In the genomic region with DNA sequence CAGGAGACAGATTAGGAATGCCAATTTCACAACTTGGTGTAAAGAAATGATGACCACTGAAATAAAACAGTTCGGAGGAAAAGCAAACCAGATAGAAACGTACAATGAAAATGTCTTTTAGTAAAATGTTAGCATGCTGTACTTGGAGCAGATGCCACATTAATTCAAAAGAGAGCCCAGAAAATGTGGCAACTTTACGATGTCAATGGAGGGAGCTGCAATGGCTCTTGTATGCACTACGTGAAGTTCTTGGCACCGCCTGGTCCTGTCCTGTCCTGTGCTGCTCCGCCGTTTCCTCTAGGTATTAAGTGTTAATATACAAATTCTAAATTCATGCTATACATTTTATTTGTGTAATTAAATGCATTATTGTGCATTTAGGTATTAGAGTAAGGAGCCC, we compare ENCODE assay signal across 31 mouse cellular contexts.
A peak's percentile ranks its signal among the peaks of the same experiment; 100 is the strongest.
DNase-seq lines count a peak whose midpoint lies in the region; ATAC-seq lines count a peak whose summit lies in the region.
"Had no signal": no experiment of that assay in that cellular context is flagged by ENCODE, and none has a peak within 500 bp of the region (broad histone marks: within the 10 kb centered on the region; RNA-seq: fewer than 3 reads in every experiment).

No protein-coding gene starts in this region.

- no peak for ATAC-seq in forebrain, embryonic 13.5 days
- ATAC-seq in hindbrain, embryonic 16.5 days: no peak
- ATAC-seq in hindbrain, embryonic 13.5 days (ENCODE audit: low FRiP score): no peak
- no peak for ATAC-seq in midbrain, embryonic 14.5 days (ENCODE audit: low FRiP score, low TSS enrichment)
- ATAC-seq in forebrain, embryonic 16.5 days: peak; percentile 65
- no peak for ATAC-seq in liver, embryonic 12.5 days
- ATAC-seq: intestine, embryonic 15.5 days; lung, postnatal 0 days; Patski had no signal

- peaks cover 31% of the 10 kb centered on the region for H3K4me1 ChIP-seq in forebrain, embryonic 13.5 days
- peaks cover 20% of the 10 kb centered on the region; the same call in 1 of the 2 replicates for H3K4me1 ChIP-seq in forebrain, embryonic 10.5 days
- H3K4me1 ChIP-seq in hindbrain, embryonic 16.5 days (ENCODE audit: control insufficient read depth, insufficient read depth, low read depth, low read length): peaks cover 7% of the 10 kb centered on the region
- H3K4me1 ChIP-seq in hindbrain, embryonic 13.5 days (replicated peaks): peaks cover 24% of the 10 kb centered on the region
- no peaks in the 10 kb centered on the region for H3K4me1 ChIP-seq in midbrain, embryonic 14.5 days (ENCODE audit: control insufficient read depth, insufficient read depth, low read length)
- peaks cover 25% of the 10 kb centered on the region for H3K4me1 ChIP-seq in midbrain, embryonic 10.5 days
- peaks cover 21% of the 10 kb centered on the region for H3K4me1 ChIP-seq in forebrain, embryonic 16.5 days (replicated peaks; ENCODE audit: control insufficient read depth, insufficient read depth, low read length)
- 0 out of 2 replicates have a peak, but pooled peaks cover 16% of the 10 kb centered on the region for H3K4me1 ChIP-seq in liver, embryonic 12.5 days

- H3K9me3 ChIP-seq in forebrain, embryonic 13.5 days (replicated peaks): no peaks in the 10 kb centered on the region
- no peaks in the 10 kb centered on the region for H3K9me3 ChIP-seq in forebrain, embryonic 10.5 days
- no peaks in the 10 kb centered on the region for H3K9me3 ChIP-seq in hindbrain, embryonic 16.5 days (ENCODE audit: control insufficient read depth, low read length)
- no peaks in the 10 kb centered on the region for H3K9me3 ChIP-seq in hindbrain, embryonic 13.5 days
- H3K9me3 ChIP-seq in midbrain, embryonic 14.5 days (ENCODE audit: control insufficient read depth, low read length): no peaks in the 10 kb centered on the region
- no peaks in the 10 kb centered on the region for H3K9me3 ChIP-seq in midbrain, embryonic 10.5 days (replicated peaks)
- no peaks in the 10 kb centered on the region for H3K9me3 ChIP-seq in forebrain, embryonic 16.5 days (ENCODE audit: control insufficient read depth, low read length)
- H3K9me3 ChIP-seq in liver, embryonic 12.5 days (replicated peaks): no peaks in the 10 kb centered on the region
- H3K9me3 ChIP-seq: embryonic facial prominence, embryonic 12.5 days; G1E; heart, embryonic 10.5 days; heart, embryonic 15.5 days; intestine, embryonic 15.5 days; liver, embryonic 13.5 days; megakaryocyte, embryonic 14.5 days had no signal

- H3K27me3 ChIP-seq in forebrain, embryonic 13.5 days: no peaks in the 10 kb centered on the region
- no peaks in the 10 kb centered on the region for H3K27me3 ChIP-seq in forebrain, embryonic 10.5 days (ENCODE audit: poor library complexity, severe bottlenecking)
- no peaks in the 10 kb centered on the region for H3K27me3 ChIP-seq in hindbrain, embryonic 16.5 days (replicated peaks; ENCODE audit: control insufficient read depth, insufficient read depth, low read length)
- no peaks in the 10 kb centered on the region for H3K27me3 ChIP-seq in hindbrain, embryonic 13.5 days
- no peaks in the 10 kb centered on the region for H3K27me3 ChIP-seq in midbrain, embryonic 14.5 days (ENCODE audit: control insufficient read depth, insufficient read depth, low read length)
- no peaks in the 10 kb centered on the region for H3K27me3 ChIP-seq in midbrain, embryonic 10.5 days (ENCODE audit: low read depth, poor library complexity, severe bottlenecking)
- H3K27me3 ChIP-seq in forebrain, embryonic 16.5 days (replicated peaks; ENCODE audit: control insufficient read depth, insufficient read depth, low read length): no peaks in the 10 kb centered on the region
- no peaks in the 10 kb centered on the region for H3K27me3 ChIP-seq in liver, embryonic 12.5 days (replicated peaks)
- H3K27me3 ChIP-seq: embryonic facial prominence, embryonic 12.5 days; heart, embryonic 15.5 days; intestine, embryonic 15.5 days; liver, embryonic 13.5 days; megakaryocyte, embryonic 14.5 days; Patski had no signal

- H3K4me3 ChIP-seq in forebrain, embryonic 13.5 days: no peak overlapping the region
- no peak overlapping the region for H3K4me3 ChIP-seq in forebrain, embryonic 10.5 days
- H3K4me3 ChIP-seq in hindbrain, embryonic 16.5 days (ENCODE audit: low read length): no peak overlapping the region
- no peak overlapping the region for H3K4me3 ChIP-seq in hindbrain, embryonic 13.5 days
- no peak overlapping the region for H3K4me3 ChIP-seq in midbrain, embryonic 14.5 days (replicated peaks; ENCODE audit: low read depth, low read length)
- no peak overlapping the region for H3K4me3 ChIP-seq in midbrain, embryonic 10.5 days
- H3K4me3 ChIP-seq in forebrain, embryonic 16.5 days (replicated peaks; ENCODE audit: low read length): no peak overlapping the region
- no peak overlapping the region for H3K4me3 ChIP-seq in liver, embryonic 12.5 days
- H3K4me3 ChIP-seq: embryonic facial prominence, embryonic 12.5 days; heart, embryonic 10.5 days; heart, embryonic 15.5 days; intestine, embryonic 15.5 days; liver, embryonic 13.5 days; megakaryocyte, embryonic 14.5 days had no signal

- H3K36me3 ChIP-seq in forebrain, embryonic 13.5 days (ENCODE audit: poor library complexity, severe bottlenecking): no peaks in the 10 kb centered on the region
- no peaks in the 10 kb centered on the region for H3K36me3 ChIP-seq in forebrain, embryonic 10.5 days (replicated peaks)
- H3K36me3 ChIP-seq in hindbrain, embryonic 16.5 days (ENCODE audit: control insufficient read depth, insufficient read depth, low read length): no peaks in the 10 kb centered on the region
- no peaks in the 10 kb centered on the region for H3K36me3 ChIP-seq in hindbrain, embryonic 13.5 days
- no peaks in the 10 kb centered on the region for H3K36me3 ChIP-seq in midbrain, embryonic 14.5 days (ENCODE audit: control insufficient read depth, insufficient read depth, low read length)
- no peaks in the 10 kb centered on the region for H3K36me3 ChIP-seq in midbrain, embryonic 10.5 days
- no peaks in the 10 kb centered on the region for H3K36me3 ChIP-seq in forebrain, embryonic 16.5 days (ENCODE audit: control insufficient read depth, insufficient read depth)
- H3K36me3 ChIP-seq in liver, embryonic 12.5 days: no peaks in the 10 kb centered on the region
- H3K36me3 ChIP-seq: embryonic facial prominence, embryonic 12.5 days; heart, embryonic 10.5 days; heart, embryonic 15.5 days; intestine, embryonic 15.5 days; liver, embryonic 13.5 days had no signal

- H3K4me2 ChIP-seq in forebrain, embryonic 13.5 days: no peak overlapping the region; the same call in 1 of the 2 replicates
- H3K4me2 ChIP-seq in hindbrain, embryonic 16.5 days (ENCODE audit: low read length): 0 out of 2 replicates have a peak overlapping the region, but pooled peaks have one; percentile 16
- H3K4me2 ChIP-seq in hindbrain, embryonic 13.5 days: no peak overlapping the region
- H3K4me2 ChIP-seq in midbrain, embryonic 14.5 days (ENCODE audit: low read length): no peak overlapping the region
- H3K4me2 ChIP-seq in forebrain, embryonic 16.5 days (ENCODE audit: low read length): peak overlapping the region; percentile 45
- H3K4me2 ChIP-seq in liver, embryonic 12.5 days: no peak overlapping the region
- H3K4me2 ChIP-seq: embryonic facial prominence, embryonic 12.5 days; heart, embryonic 15.5 days; intestine, embryonic 15.5 days; liver, embryonic 13.5 days had no signal

- no peak for DNase-seq in forebrain, embryonic 10.5 days (ENCODE audit: extremely low spot score, low spot score)
- peak; percentile 14 for DNase-seq in midbrain, embryonic 14.5 days
- no peak for DNase-seq in midbrain, embryonic 10.5 days (ENCODE audit: low spot score)
- DNase-seq: adrenal gland, postnatal 10 days; cerebellum, adult 11-12 months; cerebellum, adult 9-11 months; embryo, embryonic 11 days; gastrocnemius, postnatal 25 days; kidney, adult 2 months; kidney, postnatal 4 days; left cerebral cortex, postnatal 4 days; liver, embryonic 13.5 days; lung, adult 18-20 months; lung, postnatal 4 days; thymus, adult 18-20 months; thymus, postnatal 25 days had no signal

- peak overlapping the region; percentile 20; the same call in 1 of the 2 replicates for H3K27ac ChIP-seq in forebrain, embryonic 13.5 days
- H3K27ac ChIP-seq in forebrain, embryonic 10.5 days: no peak overlapping the region
- no peak overlapping the region for H3K27ac ChIP-seq in hindbrain, embryonic 16.5 days (ENCODE audit: low read depth, low read length)
- no peak overlapping the region for H3K27ac ChIP-seq in hindbrain, embryonic 13.5 days
- H3K27ac ChIP-seq in midbrain, embryonic 14.5 days (replicated peaks; ENCODE audit: low read depth, low read length): no peak overlapping the region
- H3K27ac ChIP-seq in midbrain, embryonic 10.5 days (replicated peaks): no peak overlapping the region
- H3K27ac ChIP-seq in forebrain, embryonic 16.5 days (ENCODE audit: low read length): peak overlapping the region; percentile 81
- H3K27ac ChIP-seq in liver, embryonic 12.5 days: no peak overlapping the region
- H3K27ac ChIP-seq: embryonic facial prominence, embryonic 12.5 days; heart, embryonic 10.5 days; heart, embryonic 15.5 days; intestine, embryonic 15.5 days; kidney, postnatal 0 days; liver, embryonic 13.5 days; stomach, postnatal 0 days had no signal

- no peak overlapping the region for H3K9ac ChIP-seq in forebrain, embryonic 13.5 days
- no peak overlapping the region for H3K9ac ChIP-seq in hindbrain, embryonic 16.5 days (ENCODE audit: low read depth, low read length)
- H3K9ac ChIP-seq in hindbrain, embryonic 13.5 days: no peak overlapping the region
- no peak overlapping the region for H3K9ac ChIP-seq in midbrain, embryonic 14.5 days (replicated peaks; ENCODE audit: low read length)
- no peak overlapping the region for H3K9ac ChIP-seq in forebrain, embryonic 16.5 days (replicated peaks; ENCODE audit: low read depth, low read length)
- H3K9ac ChIP-seq in liver, embryonic 12.5 days: no peak overlapping the region
- H3K9ac ChIP-seq: embryonic facial prominence, embryonic 12.5 days; heart, embryonic 15.5 days; intestine, embryonic 15.5 days; liver, embryonic 13.5 days had no signal

- 77% methylated on average over 7 of the region's 7 CpGs for WGBS in forebrain, embryonic 13.5 days
- WGBS in forebrain, embryonic 10.5 days: 92% methylated on average over 7 of the region's 7 CpGs
- 65% methylated on average over 7 of the region's 7 CpGs for WGBS in hindbrain, embryonic 16.5 days
- WGBS in hindbrain, embryonic 13.5 days: 79% methylated on average over 7 of the region's 7 CpGs
- 83% methylated on average over 7 of the region's 7 CpGs for WGBS in midbrain, embryonic 14.5 days
- 94% methylated on average over 7 of the region's 7 CpGs for WGBS in midbrain, embryonic 10.5 days
- 38% methylated on average over 7 of the region's 7 CpGs for WGBS in forebrain, embryonic 16.5 days
- 75% methylated on average over 7 of the region's 7 CpGs for WGBS in liver, embryonic 12.5 days (ENCODE audit: insufficient replicate concordance)

Comparison
In these comparisons a context has a peak if more than half of its experiments do, and no peak if none do; other contexts are left out.
1. H3K27ac ChIP-seq: peak in forebrain, embryonic 13.5 days (single experiment) and forebrain, embryonic 16.5 days (single experiment); none in forebrain, embryonic 10.5 days (single experiment), hindbrain, embryonic 16.5 days (single experiment), hindbrain, embryonic 13.5 days (single experiment), midbrain, embryonic 14.5 days (single experiment), midbrain, embryonic 10.5 days (single experiment) and liver, embryonic 12.5 days (single experiment).
2. H3K4me2 ChIP-seq: peak in hindbrain, embryonic 16.5 days (single experiment) and forebrain, embryonic 16.5 days (single experiment); none in forebrain, embryonic 13.5 days (single experiment), hindbrain, embryonic 13.5 days (single experiment), midbrain, embryonic 14.5 days (single experiment) and liver, embryonic 12.5 days (single experiment).